Comparison of ENCODE assay signal across 9 mouse cellular contexts in genomic region chr4:129086078-129086477, GRCm38 (mm10). TPM values are rescaled to one million over a fixed set of nuclear protein-coding genes. Genes with fewer than 3 reads are reported as not detected.
A peak's percentile ranks its signal among the peaks of the same experiment; 100 is the strongest.
DNase-seq lines count a peak whose midpoint lies in the region; ATAC-seq lines count a peak whose summit lies in the region.
"Had no signal": no experiment of that assay in that cellular context is flagged by ENCODE, and none has a peak within 500 bp of the region (broad histone marks: within the 10 kb centered on the region; RNA-seq: fewer than 3 reads in every experiment).

No protein-coding gene starts in this region.

- peaks cover 38% of the 10 kb centered on the region for H3K36me3 ChIP-seq in liver, embryonic 13.5 days

- no peak overlapping the region for H3K27ac ChIP-seq in liver, embryonic 13.5 days

- no peak for ATAC-seq in liver, embryonic 13.5 days (ENCODE audit: low read depth)
- ATAC-seq in neutrophil, adult 5-6 weeks (ENCODE audit: extremely low read depth, insufficient number of reproducible peaks, low FRiP score, poor library complexity, severe bottlenecking), result peak; percentile 55

- H3K4me2 ChIP-seq in liver, embryonic 13.5 days, result no peak overlapping the region

- H3K4me3 ChIP-seq in liver, embryonic 13.5 days (replicated peaks), result no peak overlapping the region

- H3K9ac ChIP-seq in liver, embryonic 13.5 days, result no peak overlapping the region

- no peaks in the 10 kb centered on the region for H3K4me1 ChIP-seq in liver, embryonic 13.5 days (replicated peaks)

- H3K27me3 ChIP-seq in liver, embryonic 13.5 days, result 0 out of 2 replicates have a peak, but pooled peaks cover 2% of the 10 kb centered on the region

- 24% methylated on average over 8 of the region's 8 CpGs for WGBS in liver, embryonic 13.5 days (ENCODE audit: insufficient replicate concordance)

- DNase-seq in CD4-positive, CD25-positive, alpha-beta regulatory T cell, adult 2 months (ENCODE audit: low read depth, low spot score), result peak; percentile 87
- peak; percentile 87 for DNase-seq in MN1 (ENCODE audit: low spot score)
- peak; percentile 81 for DNase-seq in cerebellum, adult 8-10 months
- DNase-seq in forelimb bud, embryonic 11.5 days (ENCODE audit: low read depth, low spot score), result peak; percentile 80
- DNase-seq in kidney, adult 9 months, result peak; percentile 85
- DNase-seq in liver, embryonic 13.5 days, result peak; percentile 22
- peak; percentile 61 to 66 for DNase-seq in urinary bladder, postnatal 36 days (ENCODE audit: low spot score in 2 of 2)

- H3K9me3 ChIP-seq in liver, embryonic 13.5 days (replicated peaks), result no peaks in the 10 kb centered on the region

RNA-seq across cellular contexts. Expression of gene Tmem54, which starts 19.3 kb away (rescaled TPM):
- polyA plus RNA-seq in liver, embryonic 13.5 days (2015; fragmentation: Nextera tagmentation; extraction: Ambion mirVana), result 1.9 and 2.1 TPM in 2 replicates
- total RNA-seq in neutrophil, adult 5-6 weeks (2017), result not detected in 2 replicates
- polyA plus RNA-seq: heart, embryonic 14.5 days had no signal

RNA-seq across cellular contexts. Expression of gene Rnf19b, which starts 28.0 kb away (rescaled TPM):
- polyA plus RNA-seq in liver, embryonic 13.5 days (2015; fragmentation: Nextera tagmentation; extraction: Ambion mirVana), result 4.8 and 5.9 TPM in 2 replicates
- 196 and 238 TPM in 2 replicates for total RNA-seq in neutrophil, adult 5-6 weeks (2017)

RNA-seq across cellular contexts. Expression of gene Hpca, which starts 35.8 kb away (rescaled TPM):
- 0.92 and 1.2 TPM in 2 replicates for polyA plus RNA-seq in liver, embryonic 13.5 days (2015; fragmentation: Nextera tagmentation; extraction: Ambion mirVana)
- not detected in 2 replicates for total RNA-seq in neutrophil, adult 5-6 weeks (2017)

RNA-seq across cellular contexts. Expression of gene Fndc5, which starts 50.7 kb away (rescaled TPM):
- 1.1 TPM in 2 replicates for polyA plus RNA-seq in liver, embryonic 13.5 days (2015; fragmentation: Nextera tagmentation; extraction: Ambion mirVana)
- total RNA-seq in neutrophil, adult 5-6 weeks (2017), result not detected in 2 replicates

Comparison
In these comparisons a context has a peak if more than half of its experiments do, and no peak if none do; other contexts are left out.
1. DNase-seq: peak in every context shown above with its lines; median percentile 87 in CD4-positive, CD25-positive, alpha-beta regulatory T cell, adult 2 months; 87 in MN1; 85 in kidney, adult 9 months; 81 in cerebellum, adult 8-10 months; 80 in forelimb bud, embryonic 11.5 days; 64 in urinary bladder, postnatal 36 days; 22 in liver, embryonic 13.5 days.